Mouse (Mus musculus) CH12.LX (cell line): ENCODE measurements around the gene Samd5. TPM values are rescaled to one million over a fixed set of nuclear protein-coding genes. Genes with fewer than 3 reads are reported as not detected.

Experiments used
- DNase-seq: peaks from one replicate; pipeline ENCODE4 v3.0.0-alpha.2; 2013; ENCODE audit errors: extremely low read depth
- H3K27ac ChIP-seq: 2 replicates; pipeline ENCODE4 v1.5.1; 2012; ENCODE audit warnings: low read depth, mild to moderate bottlenecking, control low read depth, moderate library complexity; ENCODE audit not compliant: insufficient read depth
- H3K27me3 ChIP-seq: replicated peaks from 2 replicates; pipeline ENCODE3; 2012; ENCODE audit warnings: inconsistent platforms
- H3K36me3 ChIP-seq, 2 experiments: replicated peaks in 1 of 2; 2 replicates each; pipeline versions ENCODE3 to v1.6.1; 2012; ENCODE audit warnings: inconsistent platforms in 1 of 2, low read length in 1 of 2, mild to moderate bottlenecking in 1 of 2, mixed read lengths in 1 of 2, moderate library complexity in 1 of 2; ENCODE audit not compliant: control insufficient read depth in 1 of 2, insufficient read depth in 1 of 2
- H3K4me1 ChIP-seq, 2 experiments: 2 replicates each; pipeline ENCODE4 v1.6.1; 2012; ENCODE audit warnings: inconsistent platforms in 1 of 2, moderate library complexity in 1 of 2; ENCODE audit not compliant: insufficient read depth in 2 of 2, control insufficient read depth in 1 of 2
- H3K4me2 ChIP-seq: 2 replicates; pipeline ENCODE4 v1.6.1; 2012; ENCODE audit warnings: low read depth, mild to moderate bottlenecking, control low read depth; ENCODE audit not compliant: poor library complexity, insufficient read depth, severe bottlenecking
- H3K4me3 ChIP-seq, 3 experiments: fragments of 150-350 bp in 1 of 3; sonication (generic) in 1 of 3; replicated peaks in 1 of 3; 2 replicates each; pipeline versions ENCODE3 to v1.5.1; 2011 to 2012; ENCODE audit warnings: low read depth in 2 of 3, low read length in 2 of 3, mild to moderate bottlenecking in 2 of 3, moderate library complexity in 2 of 3, control low read depth in 1 of 3, improper control_type of control experiment in 1 of 3, inconsistent platforms in 1 of 3, mixed read lengths in 1 of 3; ENCODE audit not compliant: poor library complexity in 1 of 3
- H3K79me2 ChIP-seq: replicated peaks from 2 replicates; pipeline ENCODE4 v1.6.1; 2012; ENCODE audit warnings: mild to moderate bottlenecking, moderate library complexity; ENCODE audit not compliant: control insufficient read depth, poor library complexity, insufficient read depth, severe bottlenecking; ENCODE audit errors: extremely low read depth
- H3K9ac ChIP-seq: 2 replicates; pipeline ENCODE4 v1.6.1; 2012; ENCODE audit warnings: low read depth, mild to moderate bottlenecking, control low read depth, moderate library complexity; ENCODE audit not compliant: insufficient read depth
- H3K9me3 ChIP-seq: replicated peaks from 2 replicates; pipeline ENCODE3; 2012; ENCODE audit warnings: low read length, inconsistent platforms, mixed read lengths
- BHLHE40 ChIP-seq: IDR thresholded peaks from 2 replicates; pipeline ENCODE4 v1.6.1; 2011; ENCODE audit warnings: mild to moderate bottlenecking, low read depth, low read length, improper control_type of control experiment
- CTCF ChIP-seq, 2 experiments: IDR thresholded peaks in 1 of 2; conservative IDR thresholded peaks in 1 of 2; 2 replicates each; pipeline ENCODE4 v1.5.1; 2011 to 2012; ENCODE audit warnings: low read depth in 2 of 2, low read length in 2 of 2, improper control_type of control experiment in 1 of 2, inconsistent platforms in 1 of 2, mild to moderate bottlenecking in 1 of 2, moderate library complexity in 1 of 2
- E2F4 ChIP-seq: IDR thresholded peaks from 2 replicates; pipeline ENCODE4 v1.6.1; 2011; ENCODE audit warnings: low read depth, low read length, improper control_type of control experiment; ENCODE audit not compliant: insufficient replicate concordance
- ELF1 ChIP-seq: IDR thresholded peaks from 2 replicates; pipeline ENCODE4 v1.6.1; 2014; ENCODE audit warnings: low read depth, mild to moderate bottlenecking, inconsistent platforms, low read length, improper control_type of control experiment
- ETS1 ChIP-seq: conservative IDR thresholded peaks from 2 replicates; pipeline ENCODE4 v1.6.1; 2012; ENCODE audit warnings: low read depth, mild to moderate bottlenecking, inconsistent platforms, low read length, improper control_type of control experiment, moderate library complexity
- GABPA ChIP-seq: IDR thresholded peaks from 2 replicates; pipeline ENCODE4 v1.6.1; 2012; ENCODE audit warnings: low read depth, low read length, improper control_type of control experiment, inconsistent platforms; ENCODE audit not compliant: insufficient replicate concordance
- HCFC1 ChIP-seq: IDR thresholded peaks from 2 replicates; pipeline ENCODE4 v1.6.1; 2012; ENCODE audit warnings: low read depth, mild to moderate bottlenecking, inconsistent platforms, low read length, improper control_type of control experiment
- JUN ChIP-seq: IDR thresholded peaks from 2 replicates; pipeline ENCODE4 v1.6.1; 2011; ENCODE audit warnings: low read depth, mild to moderate bottlenecking, low read length, improper control_type of control experiment, moderate library complexity; ENCODE audit not compliant: insufficient read depth
- JUND ChIP-seq: conservative IDR thresholded peaks from 2 replicates; pipeline ENCODE4 v1.6.1; 2011; ENCODE audit warnings: low read depth, low read length, improper control_type of control experiment
- KAT2A ChIP-seq: IDR thresholded peaks from 2 replicates; pipeline ENCODE4 v1.6.1; 2012; ENCODE audit warnings: low read length, improper control_type of control experiment, inconsistent platforms; ENCODE audit not compliant: insufficient replicate concordance
- MAZ ChIP-seq: IDR thresholded peaks from 2 replicates; pipeline ENCODE4 v1.6.1; 2012; ENCODE audit warnings: low read depth, mild to moderate bottlenecking, inconsistent platforms, low read length, improper control_type of control experiment, moderate library complexity
- MXI1 ChIP-seq: IDR thresholded peaks from 2 replicates; pipeline ENCODE4 v1.6.1; 2011; ENCODE audit warnings: mild to moderate bottlenecking, low read depth, low read length, improper control_type of control experiment
- MYC ChIP-seq: IDR thresholded peaks from 2 replicates; pipeline ENCODE4 v1.6.1; 2011; ENCODE audit warnings: low read depth, mild to moderate bottlenecking, improper control_type of control experiment, low read length
- NRF1 ChIP-seq: IDR thresholded peaks from 2 replicates; pipeline ENCODE4 v1.6.1; 2014; ENCODE audit warnings: low read depth, mild to moderate bottlenecking, inconsistent platforms, low read length, improper control_type of control experiment, moderate library complexity
- PAX5 ChIP-seq: IDR thresholded peaks from 2 replicates; pipeline ENCODE4 v1.6.1; 2012; ENCODE audit warnings: low read length, inconsistent platforms, mixed read lengths
- POLR2A ChIP-seq: IDR thresholded peaks from 2 replicates; pipeline ENCODE4 v1.6.1; 2011; ENCODE audit warnings: low read depth, mild to moderate bottlenecking, improper control_type of control experiment, low read length
- POLR2AphosphoS2 ChIP-seq: IDR thresholded peaks from 2 replicates; pipeline ENCODE4 v1.6.1; 2011; ENCODE audit warnings: low read depth, low read length, improper control_type of control experiment
- RCOR1 ChIP-seq: conservative IDR thresholded peaks from 2 replicates; pipeline ENCODE4 v1.6.1; 2012; ENCODE audit warnings: low read depth, mild to moderate bottlenecking, inconsistent platforms, low read length, improper control_type of control experiment
- SMC3 ChIP-seq: IDR thresholded peaks from 2 replicates; pipeline ENCODE4 v1.6.1; 2011; ENCODE audit warnings: low read depth, low read length, improper control_type of control experiment
- TBP ChIP-seq: conservative IDR thresholded peaks from 2 replicates; pipeline ENCODE4 v1.6.1; 2011; ENCODE audit warnings: low read depth, low read length, improper control_type of control experiment
- TCF12 ChIP-seq: IDR thresholded peaks from 2 replicates; pipeline ENCODE4 v1.6.1; 2014; ENCODE audit warnings: low read depth, mild to moderate bottlenecking, inconsistent platforms, low read length, improper control_type of control experiment
- UBTF ChIP-seq: IDR thresholded peaks from 2 replicates; pipeline ENCODE4 v1.6.1; 2012; ENCODE audit warnings: low read depth, mild to moderate bottlenecking, inconsistent platforms, low read length, improper control_type of control experiment, moderate library complexity
- ZC3H11A ChIP-seq: IDR thresholded peaks from 2 replicates; pipeline ENCODE4 v1.6.1; 2012; ENCODE audit warnings: low read depth, mild to moderate bottlenecking, inconsistent platforms, low read length, improper control_type of control experiment
- ZKSCAN1 ChIP-seq: IDR thresholded peaks from 2 replicates; pipeline ENCODE4 v1.6.1; 2012; ENCODE audit warnings: low read depth, inconsistent platforms, low read length, improper control_type of control experiment, borderline replicate concordance
- ZMIZ1 ChIP-seq: IDR thresholded peaks from 2 replicates; pipeline ENCODE4 v1.6.1; 2012; ENCODE audit warnings: low read depth, mild to moderate bottlenecking, inconsistent platforms, low read length, improper control_type of control experiment
- ZNF384 ChIP-seq: IDR thresholded peaks from 2 replicates; pipeline ENCODE4 v1.6.1; 2012; ENCODE audit warnings: low read depth, low read length, improper control_type of control experiment, inconsistent platforms
- dilution Hi-C: fragments of 300-500 bp; cut with MboI; formaldehyde crosslinking; loops from 2 replicates; pipeline ENCODE4 v1.14.3; 2020; ENCODE audit warnings: low sequenced_read_pairs; ENCODE audit not compliant: extremely low pct_unique_long_range_greater_than_20kb, extremely low pct_ligation_motif_present
- in situ Hi-C: fragments of 300-500 bp; cut with MboI; formaldehyde crosslinking; loops from 3 replicates; pipeline ENCODE4 v1.14.3; 2019; ENCODE audit warnings: low sequenced_read_pairs, low pct_ligation_motif_present, low pct_unique_long_range_greater_than_20kb, mixed read lengths
- polyA plus RNA-seq: library from polyadenylated mRNA; unstranded; fragments of >175 nt; gene quantifications from 2 replicates; pipeline ENCODE4 v1.2.1, GENCODE M21; 2012; ENCODE audit warnings: low read depth; ENCODE audit not compliant: insufficient read length
- total RNA-seq, 2 experiments: library from RNA; depleted of rRNA; stranded (reverse); fragments of 300-350 nt in 1 of 2; fragments of >200 nt in 1 of 2; gene quantifications; 2 replicates each; pipeline ENCODE4 v1.2.3; 2012 to 2014

Gene Samd5
- total and polyA plus RNA-seq, 3 experiments: not detected

DNA sequence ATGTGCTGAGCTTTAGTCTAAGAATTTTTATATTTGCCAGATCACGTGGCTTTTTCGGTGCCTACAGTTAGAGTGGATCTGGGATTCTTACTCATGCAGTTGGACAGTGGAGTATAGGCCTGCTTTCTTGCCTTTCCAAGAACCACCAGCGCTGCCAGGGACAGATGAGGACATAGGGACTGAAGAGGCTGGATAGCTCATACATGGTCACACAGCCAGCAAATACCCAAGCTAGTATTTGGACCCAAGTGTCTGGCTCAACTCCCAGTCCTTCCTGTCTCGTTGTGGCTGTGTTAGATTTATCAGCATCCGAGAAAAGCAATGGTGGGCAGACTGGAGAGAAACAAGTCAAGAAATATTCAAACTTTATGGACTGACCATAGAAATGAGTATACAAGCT lies 72.2 kb downstream of the Samd5 start:
- in situ Hi-C loops (no loop called here), dilution Hi-C loops (no loop called here)
- DNase-seq: no peak
- Histone ChIP-seq H3K79me2 (no peaks in the 10 kb centered on the region), H3K27me3 (no peaks in the 10 kb centered on the region), H3K27ac (no peak overlapping the region), H3K9ac (no peak overlapping the region), H3K4me3 (no peak overlapping the region), H3K4me2 (no peak overlapping the region), H3K9me3 (no peaks in the 10 kb centered on the region), H3K36me3 (no peaks in the 10 kb centered on the region), H3K4me1 (no peaks in the 10 kb centered on the region)
- TF ChIP-seq NRF1 (no peak), TBP (no peak), ZNF384 (no peak), ZMIZ1 (no peak), PAX5 (no peak), ELF1 (no peak)

- H3K36me3 ChIP-seq: no peaks in the 10 kb centered on the region
- no peak for TF ChIP-seq JUN
- TF ChIP-seq, all 38 proteins: peak for 0
- DNase-seq: no peak
- Histone ChIP-seq H3K9ac (no peak overlapping the region), H3K4me2 (no peak overlapping the region), H3K27ac (no peak overlapping the region), H3K4me1 (no peaks in the 10 kb centered on the region), H3K9me3 (no peaks in the 10 kb centered on the region), H3K27me3 (no peaks in the 10 kb centered on the region), H3K4me3 (no peak overlapping the region), H3K79me2 (no peaks in the 10 kb centered on the region)
- in situ Hi-C loops: no loop called here
- dilution Hi-C loops: no loop called here
Measured at GRCm38 (mm10) chr10:9602389-9602788, 72.6 kb downstream of the Samd5 start.

GRCm38 (mm10) chr10:9596228-9596627 lies 78.8 kb downstream of the Samd5 start:
- Histone ChIP-seq H3K27ac (no peak overlapping the region), H3K27me3 (no peaks in the 10 kb centered on the region), H3K9me3 (no peaks in the 10 kb centered on the region), H3K4me2 (no peak overlapping the region), H3K4me1 (peaks cover 6 to 11% of the 10 kb centered on the region in 2 experiments; a peak in 3 of 4 replicates), H3K9ac (no peak overlapping the region), H3K79me2 (no peaks in the 10 kb centered on the region), H3K36me3 (no peaks in the 10 kb centered on the region), H3K4me3 (no peak overlapping the region)
- in situ Hi-C loops: loop anchor here (25.0 kb wide), 1 partner anchor 166 kb away; no protein-coding TSS in a partner anchor
- dilution Hi-C loops: no loop called here
- DNase-seq: peak; percentile 16
- no peak for TF ChIP-seq TBP
- no peak for TF ChIP-seq GABPA
- no peak for TF ChIP-seq ZC3H11A
- TF ChIP-seq JUN: peak; percentile 15; the same call in 1 of the 2 replicates
- TF ChIP-seq E2F4: no peak
- TF ChIP-seq MAZ: no peak
- no peak for TF ChIP-seq POLR2A
- TF ChIP-seq BHLHE40: no peak
- peak; percentile 45; the same call in 1 of the 2 replicates for TF ChIP-seq NRF1
- no peak for TF ChIP-seq MXI1
- 0 out of 2 replicates have a peak, but pooled peaks have one; percentile 17 for TF ChIP-seq TCF12
- no peak for TF ChIP-seq SMC3
- no peak for TF ChIP-seq HCFC1
- no peak for TF ChIP-seq MYC
- TF ChIP-seq ELF1: no peak
- no peak for TF ChIP-seq POLR2AphosphoS2
- no peak for TF ChIP-seq RCOR1
- TF ChIP-seq KAT2A: no peak
- peak; percentile 67 for TF ChIP-seq ETS1
- no peak for TF ChIP-seq JUND
- TF ChIP-seq CTCF (conservative IDR thresholded peaks at IDR 0.05 in 1 of 2, IDR thresholded peaks at IDR 0.05 in 1 of 2; ENCODE audit: low read depth in 2 of 2, low read length in 2 of 2): no peak
- no peak for TF ChIP-seq ZKSCAN1
- peak; percentile 40; the same call in 1 of the 2 replicates for TF ChIP-seq ZNF384
- no peak for TF ChIP-seq UBTF
